Mouse (Mus musculus) mesoderm, embryonic 11.5 days (tissue): ENCODE measurements around the gene Srsf10.

ENCODE experiments used
- DNase-seq: peaks from one replicate; pipeline ENCODE4 v3.0.0-alpha.2; 2012; ENCODE audit warnings: low read depth, low spot score

Srsf10 gene

GRCm38 (mm10) chr4:135855080-135855479 lies 467 bp upstream of the Srsf10 start:
- peak; percentile 58 for DNase-seq

- peak; percentile 81 for DNase-seq
Observed at GRCm38 (mm10) chr4:135856223-135857091, 910 bp downstream of the Srsf10 start.

GRCm38 (mm10) chr4:135857597-135858186 lies 2.1 kb downstream of the Srsf10 start:
- DNase-seq: no peak

- no peak for DNase-seq
Observed at GRCm38 (mm10) chr4:135868996-135869395, 13.4 kb downstream of the Srsf10 start.

- DNase-seq: no peak
Observed at GRCm38 (mm10) chr4:135870227-135871023, 14.9 kb downstream of the Srsf10 start.

- DNase-seq: no peak
Observed at GRCm38 (mm10) chr4:135872015-135872414, 16.5 kb downstream of the Srsf10 start.

GRCm38 (mm10) chr4:135872589-135873391 lies 17.2 kb downstream of the Srsf10 start:
- no peak for DNase-seq

- peak; percentile 97 for DNase-seq
Observed at GRCm38 (mm10) chr4:135873526-135874202, 18.1 kb downstream of the Srsf10 start, which contains the start of gene Pnrc2. Gene Pnrc2, minus strand, starts transcription at chr4:135873850.

- DNase-seq: no peak
Observed at GRCm38 (mm10) chr4:135874564-135875535, 19.3 kb downstream of the Srsf10 start.

- no peak for DNase-seq
Observed at GRCm38 (mm10) chr4:135875546-135875945, 20.0 kb downstream of the Srsf10 start.

GRCm38 (mm10) chr4:135875991-135876582 lies 20.5 kb downstream of the Srsf10 start:
- no peak for DNase-seq

GRCm38 (mm10) chr4:135876583-135877020 lies 21.1 kb downstream of the Srsf10 start:
- peak; percentile 73 for DNase-seq

- DNase-seq: no peak
Observed at GRCm38 (mm10) chr4:135877742-135878141, 22.2 kb downstream of the Srsf10 start.

- no peak for DNase-seq
Observed at GRCm38 (mm10) chr4:135879021-135879420, 23.5 kb downstream of the Srsf10 start.

GRCm38 (mm10) chr4:135880018-135880417 lies 24.5 kb downstream of the Srsf10 start:
- DNase-seq: no peak

- DNase-seq: no peak
Observed at GRCm38 (mm10) chr4:135880576-135880975, 25.0 kb downstream of the Srsf10 start.

GRCm38 (mm10) chr4:135882023-135882422 lies 26.5 kb downstream of the Srsf10 start:
- DNase-seq: no peak

GRCm38 (mm10) chr4:135883401-135883851 lies 27.9 kb downstream of the Srsf10 start:
- no peak for DNase-seq
